Mouse (Mus musculus): ENCODE data around the gene Fxyd5.

Fxyd5 gene

DNA sequence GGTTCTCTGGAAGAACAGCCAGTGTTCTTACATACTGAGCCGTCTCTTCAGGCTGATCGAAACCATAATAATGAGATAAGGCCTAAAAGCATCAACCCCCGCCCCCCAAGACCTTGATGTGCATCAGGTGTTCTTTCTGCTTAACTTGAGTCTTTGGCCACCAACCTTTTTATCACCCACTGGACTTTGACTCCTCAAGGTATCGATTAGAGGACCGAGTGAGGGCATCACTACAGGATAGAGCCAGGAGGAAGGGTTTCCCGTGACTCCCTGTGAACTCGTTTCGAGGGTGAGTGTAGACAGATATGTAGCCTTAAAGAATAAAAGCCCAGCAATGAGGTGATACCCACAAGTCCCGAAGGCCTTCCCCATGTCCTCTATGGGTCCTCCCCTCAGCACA, 56.9 kb downstream of the Fxyd5 start:
- DNase-seq (ENCODE audit: extremely low spot score, low spot score), result no peak
